Mouse (Mus musculus) CH12.LX (cell line): ENCODE data around the gene Adipor1. TPM values are rescaled to one million over a fixed set of nuclear protein-coding genes. Genes with fewer than 3 reads are reported as not detected.

Experiments
- DNase-seq: peaks from one replicate; pipeline ENCODE4 v3.0.0-alpha.2; 2013; ENCODE audit errors: extremely low read depth
- H3K27ac ChIP-seq: 2 replicates; pipeline ENCODE4 v1.5.1; 2012; ENCODE audit warnings: low read depth, mild to moderate bottlenecking, control low read depth, moderate library complexity; ENCODE audit not compliant: insufficient read depth
- H3K27me3 ChIP-seq: replicated peaks from 2 replicates; pipeline ENCODE3; 2012; ENCODE audit warnings: inconsistent platforms
- H3K36me3 ChIP-seq, 2 experiments: replicated peaks in 1 of 2; 2 replicates each; pipeline versions ENCODE3 to v1.6.1; 2012; ENCODE audit warnings: inconsistent platforms in 1 of 2, low read length in 1 of 2, mild to moderate bottlenecking in 1 of 2, mixed read lengths in 1 of 2, moderate library complexity in 1 of 2; ENCODE audit not compliant: control insufficient read depth in 1 of 2, insufficient read depth in 1 of 2
- H3K4me1 ChIP-seq, 2 experiments: 2 replicates each; pipeline ENCODE4 v1.6.1; 2012; ENCODE audit warnings: inconsistent platforms in 1 of 2, moderate library complexity in 1 of 2; ENCODE audit not compliant: insufficient read depth in 2 of 2, control insufficient read depth in 1 of 2
- H3K4me2 ChIP-seq: 2 replicates; pipeline ENCODE4 v1.6.1; 2012; ENCODE audit warnings: low read depth, mild to moderate bottlenecking, control low read depth; ENCODE audit not compliant: poor library complexity, insufficient read depth, severe bottlenecking
- H3K4me3 ChIP-seq, 3 experiments: fragments of 150-350 bp in 1 of 3; sonication (generic) in 1 of 3; replicated peaks in 1 of 3; 2 replicates each; pipeline versions ENCODE3 to v1.5.1; 2011 to 2012; ENCODE audit warnings: low read depth in 2 of 3, low read length in 2 of 3, mild to moderate bottlenecking in 2 of 3, moderate library complexity in 2 of 3, control low read depth in 1 of 3, improper control_type of control experiment in 1 of 3, inconsistent platforms in 1 of 3, mixed read lengths in 1 of 3; ENCODE audit not compliant: poor library complexity in 1 of 3
- H3K79me2 ChIP-seq: replicated peaks from 2 replicates; pipeline ENCODE4 v1.6.1; 2012; ENCODE audit warnings: mild to moderate bottlenecking, moderate library complexity; ENCODE audit not compliant: control insufficient read depth, poor library complexity, insufficient read depth, severe bottlenecking; ENCODE audit errors: extremely low read depth
- H3K9ac ChIP-seq: 2 replicates; pipeline ENCODE4 v1.6.1; 2012; ENCODE audit warnings: low read depth, mild to moderate bottlenecking, control low read depth, moderate library complexity; ENCODE audit not compliant: insufficient read depth
- H3K9me3 ChIP-seq: replicated peaks from 2 replicates; pipeline ENCODE3; 2012; ENCODE audit warnings: low read length, inconsistent platforms, mixed read lengths
- CHD1 ChIP-seq: IDR thresholded peaks from 2 replicates; pipeline ENCODE4 v1.6.1; 2012; ENCODE audit warnings: low read depth, low read length, improper control_type of control experiment, inconsistent platforms
- CHD2 ChIP-seq: IDR thresholded peaks from 2 replicates; pipeline ENCODE4 v1.6.1; 2011; ENCODE audit warnings: low read length, improper control_type of control experiment
- CTCF ChIP-seq, 2 experiments: IDR thresholded peaks in 1 of 2; conservative IDR thresholded peaks in 1 of 2; 2 replicates each; pipeline ENCODE4 v1.5.1; 2011 to 2012; ENCODE audit warnings: low read depth in 2 of 2, low read length in 2 of 2, improper control_type of control experiment in 1 of 2, inconsistent platforms in 1 of 2, mild to moderate bottlenecking in 1 of 2, moderate library complexity in 1 of 2
- ELF1 ChIP-seq: IDR thresholded peaks from 2 replicates; pipeline ENCODE4 v1.6.1; 2014; ENCODE audit warnings: low read depth, mild to moderate bottlenecking, inconsistent platforms, low read length, improper control_type of control experiment
- EP300 ChIP-seq: IDR thresholded peaks from 2 replicates; pipeline ENCODE4 v1.6.1; 2011; ENCODE audit warnings: low read length, improper control_type of control experiment
- ETS1 ChIP-seq: conservative IDR thresholded peaks from 2 replicates; pipeline ENCODE4 v1.6.1; 2012; ENCODE audit warnings: low read depth, mild to moderate bottlenecking, inconsistent platforms, low read length, improper control_type of control experiment, moderate library complexity
- GABPA ChIP-seq: IDR thresholded peaks from 2 replicates; pipeline ENCODE4 v1.6.1; 2012; ENCODE audit warnings: low read depth, low read length, improper control_type of control experiment, inconsistent platforms; ENCODE audit not compliant: insufficient replicate concordance
- IRF4 ChIP-seq: IDR thresholded peaks from 2 replicates; pipeline ENCODE4 v1.6.1; 2014; ENCODE audit warnings: low read depth, mild to moderate bottlenecking, inconsistent platforms, low read length, improper control_type of control experiment
- JUN ChIP-seq: IDR thresholded peaks from 2 replicates; pipeline ENCODE4 v1.6.1; 2011; ENCODE audit warnings: low read depth, mild to moderate bottlenecking, low read length, improper control_type of control experiment, moderate library complexity; ENCODE audit not compliant: insufficient read depth
- JUND ChIP-seq: conservative IDR thresholded peaks from 2 replicates; pipeline ENCODE4 v1.6.1; 2011; ENCODE audit warnings: low read depth, low read length, improper control_type of control experiment
- KAT2A ChIP-seq: IDR thresholded peaks from 2 replicates; pipeline ENCODE4 v1.6.1; 2012; ENCODE audit warnings: low read length, improper control_type of control experiment, inconsistent platforms; ENCODE audit not compliant: insufficient replicate concordance
- MAFK ChIP-seq: IDR thresholded peaks from 2 replicates; pipeline ENCODE4 v1.6.1; 2011; ENCODE audit warnings: low read length, improper control_type of control experiment; ENCODE audit not compliant: insufficient replicate concordance
- MAX ChIP-seq: IDR thresholded peaks from 2 replicates; pipeline ENCODE4 v1.6.1; 2011; ENCODE audit warnings: low read length, improper control_type of control experiment
- MAZ ChIP-seq: IDR thresholded peaks from 2 replicates; pipeline ENCODE4 v1.6.1; 2012; ENCODE audit warnings: low read depth, mild to moderate bottlenecking, inconsistent platforms, low read length, improper control_type of control experiment, moderate library complexity
- MYC ChIP-seq: IDR thresholded peaks from 2 replicates; pipeline ENCODE4 v1.6.1; 2011; ENCODE audit warnings: low read depth, mild to moderate bottlenecking, improper control_type of control experiment, low read length
- NELFE ChIP-seq: IDR thresholded peaks from 2 replicates; pipeline ENCODE4 v1.6.1; 2011; ENCODE audit warnings: low read depth, low read length, improper control_type of control experiment
- NRF1 ChIP-seq: IDR thresholded peaks from 2 replicates; pipeline ENCODE4 v1.6.1; 2014; ENCODE audit warnings: low read depth, mild to moderate bottlenecking, inconsistent platforms, low read length, improper control_type of control experiment, moderate library complexity
- PAX5 ChIP-seq: IDR thresholded peaks from 2 replicates; pipeline ENCODE4 v1.6.1; 2012; ENCODE audit warnings: low read length, inconsistent platforms, mixed read lengths
- POLR2A ChIP-seq: IDR thresholded peaks from 2 replicates; pipeline ENCODE4 v1.6.1; 2011; ENCODE audit warnings: low read depth, mild to moderate bottlenecking, improper control_type of control experiment, low read length
- POLR2AphosphoS2 ChIP-seq: IDR thresholded peaks from 2 replicates; pipeline ENCODE4 v1.6.1; 2011; ENCODE audit warnings: low read depth, low read length, improper control_type of control experiment
- SIN3A ChIP-seq: IDR thresholded peaks from 2 replicates; pipeline ENCODE4 v1.6.1; 2012; ENCODE audit warnings: low read length, improper control_type of control experiment, inconsistent platforms
- TBP ChIP-seq: conservative IDR thresholded peaks from 2 replicates; pipeline ENCODE4 v1.6.1; 2011; ENCODE audit warnings: low read depth, low read length, improper control_type of control experiment
- UBTF ChIP-seq: IDR thresholded peaks from 2 replicates; pipeline ENCODE4 v1.6.1; 2012; ENCODE audit warnings: low read depth, mild to moderate bottlenecking, inconsistent platforms, low read length, improper control_type of control experiment, moderate library complexity
- ZC3H11A ChIP-seq: IDR thresholded peaks from 2 replicates; pipeline ENCODE4 v1.6.1; 2012; ENCODE audit warnings: low read depth, mild to moderate bottlenecking, inconsistent platforms, low read length, improper control_type of control experiment
- ZKSCAN1 ChIP-seq: IDR thresholded peaks from 2 replicates; pipeline ENCODE4 v1.6.1; 2012; ENCODE audit warnings: low read depth, inconsistent platforms, low read length, improper control_type of control experiment, borderline replicate concordance
- ZMIZ1 ChIP-seq: IDR thresholded peaks from 2 replicates; pipeline ENCODE4 v1.6.1; 2012; ENCODE audit warnings: low read depth, mild to moderate bottlenecking, inconsistent platforms, low read length, improper control_type of control experiment
- dilution Hi-C: fragments of 300-500 bp; cut with MboI; formaldehyde crosslinking; loops from 2 replicates; pipeline ENCODE4 v1.14.3; 2020; ENCODE audit warnings: low sequenced_read_pairs; ENCODE audit not compliant: extremely low pct_unique_long_range_greater_than_20kb, extremely low pct_ligation_motif_present
- in situ Hi-C: fragments of 300-500 bp; cut with MboI; formaldehyde crosslinking; loops from 3 replicates; pipeline ENCODE4 v1.14.3; 2019; ENCODE audit warnings: low sequenced_read_pairs, low pct_ligation_motif_present, low pct_unique_long_range_greater_than_20kb, mixed read lengths
- polyA plus RNA-seq: library from polyadenylated mRNA; unstranded; fragments of >175 nt; gene quantifications from 2 replicates; pipeline ENCODE4 v1.2.1, GENCODE M21; 2012; ENCODE audit warnings: low read depth; ENCODE audit not compliant: insufficient read length
- total RNA-seq, 2 experiments: library from RNA; depleted of rRNA; stranded (reverse); fragments of 300-350 nt in 1 of 2; fragments of >200 nt in 1 of 2; gene quantifications; 2 replicates each; pipeline ENCODE4 v1.2.3; 2012 to 2014

Gene Adipor1
- total and polyA plus RNA-seq, 3 experiments = 64.1 to 94.0 (median 70.8) TPM

GRCm38 (mm10) chr1:134456060-134456459 lies 40.9 kb downstream of the Adipor1 start:
- peak overlapping the region; percentile 79 for H3K9ac ChIP-seq
- peaks cover 9% of the 10 kb centered on the region; the same call in 1 of the 2 replicates for H3K79me2 ChIP-seq
- H3K4me1 ChIP-seq = peaks cover 0 to 23% of the 10 kb centered on the region in 2 experiments; a peak in 3 of 4 replicates
- H3K4me3 ChIP-seq = peak overlapping the region; percentile 79 to 87 (median 87)
- in situ Hi-C loops (no loop called here), dilution Hi-C loops (no loop called here)
- DNase-seq = no peak
- H3K4me2 ChIP-seq = peak overlapping the region; percentile 90
- H3K36me3 ChIP-seq = peaks cover 16 to 31% of the 10 kb centered on the region in 2 experiments
- TF ChIP-seq ELF1 (no peak), PAX5 (no peak), JUND (no peak), TBP (no peak), NELFE (no peak), MYC (no peak), CHD2 (no peak), ZC3H11A (no peak), ZKSCAN1 (no peak), MAFK (no peak), POLR2A (no peak), SIN3A (no peak), POLR2AphosphoS2 (no peak), UBTF (no peak), KAT2A (no peak), CTCF (conservative IDR thresholded peaks at IDR 0.05 in 1 of 2, IDR thresholded peaks at IDR 0.05 in 1 of 2; ENCODE audit: low read depth in 2 of 2, low read length in 2 of 2) (no peak), CHD1 (no peak), EP300 (no peak), JUN (no peak)
- H3K27ac ChIP-seq = no peak overlapping the region
- no peaks in the 10 kb centered on the region for H3K27me3 ChIP-seq
- H3K9me3 ChIP-seq = no peaks in the 10 kb centered on the region

GRCm38 (mm10) chr1:134458139-134458727 lies 43.1 kb downstream of the Adipor1 start:
- no peak overlapping the region for H3K9ac ChIP-seq
- no peak overlapping the region for H3K27ac ChIP-seq
- no peak overlapping the region for H3K4me3 ChIP-seq
- in situ Hi-C loops (no loop called here), dilution Hi-C loops (no loop called here)
- TF ChIP-seq ZMIZ1 (no peak), POLR2AphosphoS2 (no peak), UBTF (no peak), MAX (no peak), PAX5 (no peak), GABPA (no peak), MYC (no peak), IRF4 (no peak), EP300 (no peak), KAT2A (no peak), POLR2A (no peak), ZC3H11A (no peak), MAZ (no peak), NRF1 (no peak), TBP (no peak), ZKSCAN1 (no peak), ETS1 (no peak)
- DNase-seq = no peak
- H3K4me1 ChIP-seq = peaks cover 0 to 23% of the 10 kb centered on the region in 2 experiments; a peak in 3 of 4 replicates
- no peaks in the 10 kb centered on the region for H3K9me3 ChIP-seq
- H3K79me2 ChIP-seq = peaks cover 9% of the 10 kb centered on the region; the same call in 1 of the 2 replicates
- H3K4me2 ChIP-seq = no peak overlapping the region
- peaks cover 24 to 42% of the 10 kb centered on the region in 2 experiments for H3K36me3 ChIP-seq
- no peaks in the 10 kb centered on the region for H3K27me3 ChIP-seq
